Mouse (Mus musculus) liver, adult 2 months (tissue): ENCODE measurements around the gene Lingo3.

Experiments used
- CTCF ChIP-seq: fragments of 200-500 bp; IDR thresholded peaks from 2 replicates; pipeline ENCODE4 v1.5.1; 2011; ENCODE audit warnings: low read depth, low read length, control low read depth
- POLR2A ChIP-seq: fragments of 200-500 bp; IDR thresholded peaks from 2 replicates; pipeline ENCODE4 v1.6.1; 2011; ENCODE audit warnings: low read length, control low read depth; ENCODE audit not compliant: insufficient read depth; ENCODE audit errors: extremely low read depth

DNA sequence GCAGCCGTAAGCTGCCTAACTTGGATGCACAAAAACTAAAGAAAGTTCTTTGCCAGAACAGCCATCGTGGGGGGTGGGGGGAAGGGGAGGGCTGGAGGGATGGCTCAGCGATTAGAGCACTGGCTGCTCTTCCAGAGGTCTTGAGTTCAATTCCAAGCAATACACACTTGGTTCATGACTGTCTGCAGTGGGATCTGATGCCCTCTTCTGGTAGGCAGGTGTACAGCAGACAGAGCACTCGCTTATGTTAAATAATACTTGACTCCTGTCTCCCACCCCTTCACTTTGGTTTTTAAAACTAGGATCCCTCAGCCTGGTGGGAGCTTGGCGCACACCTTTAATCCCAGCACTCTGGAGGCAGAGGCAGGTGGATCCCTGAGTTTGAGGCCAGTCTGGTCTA, 32.2 kb upstream of the Lingo3 start:
- peak; percentile 74 for TF ChIP-seq CTCF
- TF ChIP-seq POLR2A, result no peak
